Mouse (Mus musculus) ovary, postnatal 14 days (tissue): ENCODE results near the gene Cryaa.
"Not testable (repeated sequence)": the region's sequence is repeated elsewhere in the genome, so short reads cannot be mapped to it uniquely, and the experiment has no call there.

Experiments used
- DNase-seq: peaks from one replicate; pipeline ENCODE4 v3.0.0; 2022; ENCODE audit warnings: low spot score

The Cryaa gene

GRCm38 (mm10) chr17:31660661-31661250 is 16.9 kb upstream of the Cryaa start:
- no peak for DNase-seq

- DNase-seq, result no peak
Measured at GRCm38 (mm10) chr17:31662855-31663254, 14.8 kb upstream of the Cryaa start.

- DNase-seq, result peak; percentile 75
Measured at GRCm38 (mm10) chr17:31664760-31665159, 12.8 kb upstream of the Cryaa start.

GRCm38 (mm10) chr17:31668306-31668705 is 9.3 kb upstream of the Cryaa start:
- no peak for DNase-seq

GRCm38 (mm10) chr17:31670163-31670562 is 7.4 kb upstream of the Cryaa start:
- no peak for DNase-seq

GRCm38 (mm10) chr17:31671698-31672097 is 5.9 kb upstream of the Cryaa start:
- DNase-seq, result no peak

- DNase-seq, result no peak
Measured at GRCm38 (mm10) chr17:31672279-31672678, 5.3 kb upstream of the Cryaa start.

- no peak for DNase-seq
Measured at GRCm38 (mm10) chr17:31674426-31674825, 3.2 kb upstream of the Cryaa start.

GRCm38 (mm10) chr17:31680450-31680849 is 2.8 kb downstream of the Cryaa start:
- no peak for DNase-seq

- DNase-seq, result peak; percentile 83
Measured at GRCm38 (mm10) chr17:31685514-31686224, 8.1 kb downstream of the Cryaa start.

- peak; percentile 38 for DNase-seq
Measured at GRCm38 (mm10) chr17:31686225-31686564, 8.6 kb downstream of the Cryaa start.

GRCm38 (mm10) chr17:31688112-31688511 is 10.5 kb downstream of the Cryaa start:
- DNase-seq, result no peak

- no peak for DNase-seq
Measured at GRCm38 (mm10) chr17:31689606-31690005, 12.0 kb downstream of the Cryaa start.

GRCm38 (mm10) chr17:31692918-31693317 is 15.3 kb downstream of the Cryaa start:
- no peak for DNase-seq

GRCm38 (mm10) chr17:31693330-31694022 is 15.9 kb downstream of the Cryaa start:
- peak; percentile 76 for DNase-seq

- no peak for DNase-seq
Measured at GRCm38 (mm10) chr17:31694023-31694376, 16.4 kb downstream of the Cryaa start.

GRCm38 (mm10) chr17:31694949-31695348 is 17.3 kb downstream of the Cryaa start:
- no peak for DNase-seq

- not testable (repeated sequence) for DNase-seq
Measured at GRCm38 (mm10) chr17:31695356-31695755, 17.7 kb downstream of the Cryaa start.

GRCm38 (mm10) chr17:31698347-31698746 is 20.7 kb downstream of the Cryaa start:
- DNase-seq, result no peak

GRCm38 (mm10) chr17:31703276-31703980 is 25.8 kb downstream of the Cryaa start:
- DNase-seq, result peak; percentile 36

- peak; percentile 37 for DNase-seq
Measured at GRCm38 (mm10) chr17:31705271-31706020, 27.8 kb downstream of the Cryaa start.

GRCm38 (mm10) chr17:31709121-31709741 is 31.6 kb downstream of the Cryaa start:
- no peak for DNase-seq
